Mouse (Mus musculus) C2C12 (cell line): ENCODE measurements at regions not wholly inside any gene's neighbourhood (a gene's known extent, or its start where the extent isn't known, plus 50 kb on each side); places are given as distances from the start of the nearest gene placed in this dataset.
A peak's percentile ranks its signal among the peaks of the same experiment; 100 is the strongest.

Experiments used
- H3K27me3 ChIP-seq: one replicate; pipeline ENCODE4 v1.6.1; 2011; ENCODE audit not compliant: control insufficient read depth, insufficient read depth, insufficient read length
- H3K36me3 ChIP-seq: one replicate; pipeline ENCODE4 v1.6.1; 2011; ENCODE audit not compliant: control insufficient read depth, insufficient read depth
- H3K4me3 ChIP-seq: one replicate; pipeline ENCODE4 v1.5.1; 2011; ENCODE audit warnings: mild to moderate bottlenecking, control low read depth; ENCODE audit not compliant: poor library complexity, insufficient read depth, severe bottlenecking
- H3K79me2 ChIP-seq: one replicate; pipeline ENCODE4 v1.6.1; 2011; ENCODE audit not compliant: control insufficient read depth, insufficient read depth
- H3K79me3 ChIP-seq: one replicate; pipeline ENCODE4 v1.6.1; 2011; ENCODE audit warnings: low read depth, control low read depth
- H3ac ChIP-seq: one replicate; pipeline ENCODE3; 2011; ENCODE audit warnings: low read depth; ENCODE audit not compliant: control insufficient read depth, insufficient read length
- CEBPB ChIP-seq: IDR thresholded peaks from one replicate; pipeline ENCODE4 v1.6.1; 2011; ENCODE audit warnings: low read depth, mild to moderate bottlenecking, control low read depth, moderate library complexity
- CTCF ChIP-seq: IDR thresholded peaks from one replicate; pipeline ENCODE4 v1.5.1; 2011; ENCODE audit not compliant: control insufficient read depth, insufficient read depth, insufficient read length
- FOSL1 ChIP-seq: IDR thresholded peaks from one replicate; pipeline ENCODE4 v1.8.0; 2011; ENCODE audit warnings: mild to moderate bottlenecking, low read length; ENCODE audit not compliant: poor library complexity, insufficient read depth, severe bottlenecking
- MAX ChIP-seq: IDR thresholded peaks from one replicate; pipeline ENCODE4 v1.6.1; 2011; ENCODE audit warnings: mild to moderate bottlenecking, control low read depth
- MYOD1 ChIP-seq: IDR thresholded peaks from one replicate; pipeline ENCODE4 v1.6.1; 2011; ENCODE audit warnings: low read depth; ENCODE audit not compliant: control insufficient read depth, insufficient read length
- MYOG ChIP-seq: IDR thresholded peaks from one replicate; pipeline ENCODE4 v1.6.1; 2011; ENCODE audit not compliant: control insufficient read depth, insufficient read length; ENCODE audit errors: extremely low read depth
- USF1 ChIP-seq: IDR thresholded peaks from one replicate; pipeline ENCODE4 v1.6.1; 2011; ENCODE audit warnings: low read depth, mild to moderate bottlenecking, control low read depth, moderate library complexity

DNA sequence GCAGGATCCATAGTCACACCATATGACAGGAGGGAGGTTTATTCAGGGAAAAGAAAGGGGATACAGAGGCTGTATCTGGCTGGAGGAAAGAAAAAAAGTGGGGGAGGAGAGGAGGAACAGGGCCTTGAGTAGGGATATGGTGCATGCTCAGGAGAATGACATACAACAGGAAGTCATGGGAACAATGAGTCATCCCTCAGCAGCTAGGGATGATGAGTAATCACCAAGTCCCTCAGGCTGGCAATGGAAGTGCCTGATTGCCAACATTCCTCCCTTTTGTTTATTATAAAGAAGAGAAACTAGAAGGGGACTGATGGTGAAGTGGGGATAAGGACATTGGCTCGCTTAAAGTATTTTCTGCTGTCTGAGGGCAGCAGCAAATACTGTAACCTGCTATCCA, 388.6 kb upstream of the Epha7 start:
- Histone ChIP-seq H3ac (no peak overlapping the region), H3K27me3 (no peaks in the 10 kb centered on the region), H3K36me3 (no peaks in the 10 kb centered on the region), H3K79me2 (no peaks in the 10 kb centered on the region), H3K79me3 (no peaks in the 10 kb centered on the region), H3K4me3 (no peak overlapping the region)
- TF ChIP-seq FOSL1 (peak; percentile 81), USF1 (peak; percentile 43), MYOG (no peak), CEBPB (no peak), MAX (peak; percentile 60)

DNA sequence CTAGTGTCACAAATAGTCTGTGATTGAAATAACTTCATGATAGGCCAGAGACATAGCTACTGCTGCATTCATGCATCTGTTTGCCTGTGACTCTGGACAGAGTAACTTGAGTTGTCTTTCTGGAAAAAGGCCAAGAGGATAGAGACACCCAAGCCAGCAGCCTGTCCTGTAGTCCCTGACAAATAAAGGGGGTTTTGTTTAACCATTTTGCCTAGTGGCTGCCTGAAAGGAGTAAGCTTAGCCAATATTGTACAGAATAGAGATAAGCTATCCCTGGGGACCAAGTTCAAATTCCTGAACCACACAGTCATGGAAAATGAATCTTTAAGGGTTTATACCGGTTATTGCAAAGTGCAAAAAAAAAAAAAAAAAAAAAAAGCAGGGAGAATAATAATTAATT, 372.8 kb upstream of the Epha7 start:
- Histone ChIP-seq H3K36me3 (no peaks in the 10 kb centered on the region), H3K79me3 (no peaks in the 10 kb centered on the region), H3ac (no peak overlapping the region), H3K4me3 (no peak overlapping the region), H3K27me3 (no peaks in the 10 kb centered on the region), H3K79me2 (no peaks in the 10 kb centered on the region)
- TF ChIP-seq FOSL1 (no peak), MAX (no peak), MYOG (no peak), CEBPB (no peak), MYOD1 (no peak), USF1 (no peak), CTCF (no peak)

DNA sequence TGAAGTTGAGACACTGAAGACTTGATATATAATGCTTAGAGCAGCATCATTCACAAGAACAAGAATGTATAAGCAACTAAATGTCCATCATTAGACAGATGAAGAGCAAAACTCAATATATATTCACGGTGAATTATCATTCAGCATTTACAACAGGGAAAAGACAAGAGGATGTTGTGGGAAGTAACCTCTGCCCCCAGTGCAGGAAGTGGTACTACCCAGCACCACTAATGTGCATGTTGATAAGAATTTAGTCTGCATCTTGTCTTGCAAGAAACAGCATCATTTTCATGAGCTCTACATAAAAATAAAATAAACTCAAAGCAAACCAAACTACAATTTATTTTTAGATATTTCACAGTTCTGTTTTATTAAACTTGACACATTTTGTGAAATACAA, 359.8 kb upstream of the Epha7 start:
- Histone ChIP-seq H3K79me3 (no peaks in the 10 kb centered on the region), H3K79me2 (no peaks in the 10 kb centered on the region)

DNA sequence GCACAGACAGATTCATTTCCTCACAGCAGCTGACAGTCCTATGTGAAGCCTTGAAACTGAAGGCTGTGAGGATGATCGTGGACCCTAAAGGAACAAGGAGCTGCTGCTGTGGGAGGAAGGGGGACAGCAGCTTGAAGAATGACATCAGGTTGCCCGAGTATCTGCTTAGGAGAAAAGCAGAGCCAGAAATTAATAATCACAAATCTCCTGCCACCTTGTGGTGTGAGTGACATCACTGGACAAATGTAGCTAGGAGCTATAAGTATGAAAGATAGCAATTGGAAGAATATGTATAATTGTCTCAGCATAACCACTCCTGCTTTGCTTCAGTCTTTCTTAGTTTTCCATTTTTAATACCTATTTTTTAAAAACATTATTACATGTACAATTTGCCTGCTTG, 356.6 kb upstream of the Epha7 start:
- TF ChIP-seq MAX (no peak), MYOD1 (no peak), FOSL1 (no peak), USF1 (no peak), CEBPB (no peak), CTCF (no peak), MYOG (no peak)

More for the DNA sequence above, 359.8 kb upstream of the Epha7 start:
- no peaks in the 10 kb centered on the region for H3K27me3 ChIP-seq
- H3K4me3 ChIP-seq, result no peak overlapping the region
- no peaks in the 10 kb centered on the region for H3K36me3 ChIP-seq
- TF ChIP-seq MYOD1, result no peak
- no peak for TF ChIP-seq MYOG
- no peak for TF ChIP-seq FOSL1
- no peak for TF ChIP-seq USF1
- no peak for TF ChIP-seq CTCF
- no peak for TF ChIP-seq CEBPB
- H3ac ChIP-seq, result no peak overlapping the region

More for the DNA sequence above, 356.6 kb upstream of the Epha7 start:
- H3K4me3 ChIP-seq, result no peak overlapping the region
- H3K79me3 ChIP-seq, result no peaks in the 10 kb centered on the region
- H3K27me3 ChIP-seq, result no peaks in the 10 kb centered on the region
- H3K36me3 ChIP-seq, result no peaks in the 10 kb centered on the region
- H3ac ChIP-seq, result no peak overlapping the region
- no peaks in the 10 kb centered on the region for H3K79me2 ChIP-seq
